Mouse (Mus musculus): ENCODE measurements around the gene Foxp4. TPM values are rescaled to one million over a fixed set of nuclear protein-coding genes. Genes with fewer than 3 reads are reported as not detected.

Gene Foxp4
- 10 to 100 TPM; 12.2 to 13.6 TPM for total RNA-seq (2021)
- long read RNA-seq, experiment 1, partial matches to known transcripts: 4 of 6 reads
- long read RNA-seq, experiment 1, other reads (novel, unspliced or antisense): 1 of 6 reads
- long read RNA-seq, experiment 2, partial matches to known transcripts: 4 of 5 reads
- long read RNA-seq, experiment 2, other reads (novel, unspliced or antisense): 1 of 5 reads

DNA sequence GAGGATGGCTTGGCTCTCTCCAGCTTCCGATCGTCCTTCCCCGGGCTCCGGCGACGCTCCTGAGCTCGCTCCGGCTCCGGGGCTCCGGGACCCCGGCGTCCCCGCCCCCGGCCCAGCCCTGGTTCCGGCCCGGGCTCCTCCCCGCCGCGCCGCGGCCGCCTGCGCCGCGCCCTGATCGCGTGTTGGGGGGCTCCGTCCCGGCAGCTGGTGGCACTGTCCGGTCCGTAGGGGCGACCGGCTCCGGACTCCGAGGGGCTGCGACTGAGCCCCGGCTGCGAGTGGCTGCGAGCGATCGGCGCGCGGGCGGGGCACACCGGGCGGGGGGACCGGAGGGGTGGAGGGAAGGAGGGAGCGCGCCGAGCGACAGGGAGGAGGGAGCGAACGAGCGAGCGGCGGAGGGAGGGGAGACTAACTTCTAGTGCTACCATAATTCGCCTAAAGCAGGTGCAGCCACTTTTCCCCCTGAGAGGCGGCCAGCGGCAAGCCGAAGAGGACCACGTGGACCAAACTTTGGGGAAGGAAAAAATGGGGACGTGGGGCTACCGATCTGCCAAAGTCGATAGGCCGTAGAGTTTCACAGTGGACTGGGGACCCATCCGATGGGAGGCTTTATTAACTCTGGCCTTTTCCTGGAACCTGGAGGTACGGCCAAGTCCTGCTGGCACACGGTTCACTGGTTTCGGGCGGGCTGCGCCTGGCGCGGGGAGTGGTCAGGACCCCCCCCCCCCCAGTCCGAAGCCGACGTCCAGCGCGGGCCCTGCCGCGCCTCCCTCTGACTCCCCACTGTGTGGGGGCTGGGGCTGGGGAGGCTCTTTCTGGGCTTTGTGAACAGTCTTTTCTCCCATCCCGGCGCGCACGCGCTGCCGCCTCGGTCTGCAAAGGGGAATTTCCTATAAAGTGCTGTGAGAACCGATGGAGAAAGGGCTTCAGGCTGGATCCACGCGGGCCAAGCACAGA is at the start of gene Foxp4:
Gene Foxp4 (minus strand): TSS at position 263 of the 957 bp plus-strand sequence.
- DNase-seq: peak; percentile 83 to 84
- intact Hi-C loops (cut with DNase I): loop anchor here (1.0 to 5.0 kb wide), 3 partner anchors 47 to 123 kb away; no protein-coding TSS in a partner anchor

DNA sequence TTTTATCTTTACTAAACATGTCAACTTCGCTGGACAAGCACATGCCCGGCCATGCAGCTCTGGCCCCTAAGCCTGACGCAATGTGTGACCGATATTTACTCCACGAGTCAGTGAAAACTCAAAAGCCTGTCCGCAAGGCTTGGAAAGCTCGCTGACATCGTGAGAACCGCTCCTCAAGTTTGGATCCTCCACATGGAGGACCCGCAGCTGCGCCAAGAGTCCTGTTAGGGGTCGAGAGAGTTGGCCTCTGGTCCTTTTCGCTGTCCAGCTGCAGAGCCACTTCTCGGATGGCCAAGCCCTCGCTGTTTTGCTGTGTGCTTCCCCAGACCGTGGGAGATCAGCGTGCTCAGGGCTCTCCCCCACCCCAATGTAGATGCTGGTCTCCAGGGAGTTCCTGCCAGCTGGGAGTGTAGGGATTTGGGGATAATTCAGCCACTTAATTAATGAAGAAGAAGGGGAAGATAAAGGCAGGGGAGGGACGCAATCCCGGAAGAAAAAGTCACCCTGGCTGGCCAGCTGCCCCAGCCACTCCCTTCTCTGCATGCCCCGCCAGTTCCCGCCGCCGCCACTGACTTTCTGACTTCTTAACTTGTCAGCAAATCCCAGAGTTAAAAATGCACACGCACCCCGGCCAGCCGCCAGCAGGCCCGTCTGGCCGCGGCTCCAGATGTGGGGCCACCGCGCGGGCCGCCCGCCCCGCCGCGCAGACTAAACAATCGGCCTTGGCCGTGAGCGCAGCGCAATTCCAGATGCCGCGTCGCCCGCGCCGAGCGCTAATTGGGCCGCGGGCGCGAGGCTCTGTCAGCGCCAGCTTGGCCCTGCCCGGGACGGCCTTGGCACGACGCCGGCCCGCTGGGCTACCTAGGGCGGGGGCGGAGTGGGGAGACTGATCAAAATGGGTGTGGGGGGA is 49.4 kb upstream of the Foxp4 start:
- DNase-seq: peak; percentile 78 to 81
- intact Hi-C loops (cut with DNase I): loop anchor here (5.0 kb wide), 1 partner anchor 63 kb away; the partner anchor contains the start of gene 1700122O11Rik

GRCm38 (mm10) chr17:47965885-47966505 is 41.5 kb upstream of the Foxp4 start:
- no peak for DNase-seq
- intact Hi-C loops (cut with DNase I): no loop called here

- intact Hi-C loops (cut with DNase I): no loop called here
- no peak for DNase-seq
Observed at GRCm38 (mm10) chr17:47958046-47958790, 33.8 kb upstream of the Foxp4 start.

DNA sequence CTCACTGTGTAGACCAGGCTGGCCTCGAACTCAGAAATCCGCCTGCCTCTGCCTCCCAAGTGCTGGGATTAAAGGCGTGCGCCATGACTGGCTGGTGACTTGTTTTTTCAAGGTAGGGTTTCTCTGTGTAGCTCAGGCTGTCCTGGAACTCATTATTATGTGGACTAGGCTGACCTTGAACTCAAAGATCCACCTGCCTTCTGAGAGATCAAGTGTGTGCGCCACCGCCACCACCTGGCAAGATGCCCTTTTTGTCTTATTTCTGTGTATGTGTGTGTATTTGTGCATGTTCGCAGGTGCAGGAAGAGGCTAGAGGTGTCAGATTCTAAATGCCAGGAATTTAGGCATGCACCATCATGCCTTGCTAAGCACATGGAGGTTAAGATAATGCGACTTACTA is 32.0 kb upstream of the Foxp4 start:
- intact Hi-C loops (cut with DNase I): no loop called here
- DNase-seq: no peak

GRCm38 (mm10) chr17:47955054-47955741 is 30.8 kb upstream of the Foxp4 start:
- intact Hi-C loops (cut with DNase I): no loop called here
- no peak for DNase-seq

DNA sequence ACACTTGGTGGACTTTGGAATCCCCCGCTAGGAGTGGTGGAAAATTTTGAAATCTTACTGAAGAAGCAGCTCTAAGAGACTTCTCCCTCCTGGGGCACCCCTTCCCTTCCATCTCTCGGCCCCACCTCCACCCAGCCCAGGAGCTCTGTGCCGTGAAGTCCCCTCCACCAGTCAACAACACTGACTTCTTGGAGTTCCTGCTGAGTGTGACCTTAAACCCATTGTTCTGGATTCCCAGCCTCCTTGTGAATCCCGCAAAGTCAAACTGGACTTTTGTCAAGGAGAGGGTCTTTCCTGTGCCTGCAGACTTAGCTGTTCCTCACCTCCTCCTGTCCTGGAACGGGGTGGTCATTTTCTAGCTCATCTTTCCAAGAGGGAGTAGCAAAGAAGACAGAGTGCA is 28.8 kb upstream of the Foxp4 start:
- intact Hi-C loops (cut with DNase I): no loop called here
- no peak for DNase-seq

GRCm38 (mm10) chr17:47952368-47953081 is 28.1 kb upstream of the Foxp4 start:
- intact Hi-C loops (cut with DNase I): no loop called here

GRCm38 (mm10) chr17:47951452-47951851 is 27.0 kb upstream of the Foxp4 start:
- intact Hi-C loops (cut with DNase I): no loop called here
- no peak for DNase-seq

More at GRCm38 (mm10) chr17:47952368-47953081, 28.1 kb upstream of the Foxp4 start:
- DNase-seq: no peak

- no peak for DNase-seq
- intact Hi-C loops (cut with DNase I): no loop called here
Observed at GRCm38 (mm10) chr17:47950831-47951230, 26.4 kb upstream of the Foxp4 start.

GRCm38 (mm10) chr17:47949441-47949840 is 25.0 kb upstream of the Foxp4 start:
- DNase-seq: no peak

DNA sequence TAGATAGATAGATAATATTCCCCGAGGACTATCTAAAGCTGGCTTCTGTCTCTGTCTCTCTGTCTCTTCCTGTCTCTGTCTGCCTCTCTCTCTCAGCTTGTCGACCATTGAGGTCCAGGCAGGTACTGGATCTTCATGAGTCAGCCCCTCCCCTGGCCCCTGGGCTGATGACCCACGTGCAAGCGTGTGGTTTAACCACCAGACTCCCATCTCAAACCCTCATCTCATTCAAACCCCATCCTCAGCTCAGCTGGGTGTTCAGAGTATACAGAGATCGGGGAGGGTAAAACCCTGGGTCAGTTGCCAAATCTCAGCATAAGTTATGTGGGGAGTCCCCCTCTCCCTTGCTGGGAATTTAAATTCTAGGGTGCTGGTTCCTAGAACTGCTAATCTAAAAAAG is 24.3 kb upstream of the Foxp4 start:
- intact Hi-C loops (cut with DNase I): no loop called here
- no peak for DNase-seq

More at GRCm38 (mm10) chr17:47949441-47949840, 25.0 kb upstream of the Foxp4 start:
- intact Hi-C loops (cut with DNase I): no loop called here

DNA sequence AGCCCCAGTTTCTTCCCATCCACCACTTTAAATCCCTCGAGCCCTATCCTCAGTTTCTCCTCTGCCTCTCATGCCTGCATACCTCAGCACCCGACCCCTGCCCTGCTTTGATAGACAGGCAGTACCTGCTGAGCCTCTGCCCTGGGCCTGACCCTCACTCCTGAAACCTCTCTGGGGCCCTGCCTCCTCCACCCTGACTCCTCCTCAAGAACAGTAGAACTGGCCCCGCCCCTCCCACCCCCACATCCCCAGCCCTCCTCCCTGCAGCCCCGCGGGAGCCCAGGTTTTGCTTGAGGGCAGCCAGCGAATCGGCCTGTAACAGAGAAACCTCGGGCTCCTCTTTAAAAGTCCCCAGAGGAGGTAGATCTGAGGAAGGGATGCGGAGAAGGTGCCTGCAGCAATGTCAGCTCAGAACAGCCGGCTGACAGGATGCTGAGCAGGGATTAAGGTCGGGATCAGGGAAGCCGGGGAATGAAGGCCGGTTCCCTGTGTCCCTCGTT is 22.5 kb upstream of the Foxp4 start:
- DNase-seq: no peak
- intact Hi-C loops (cut with DNase I): no loop called here

DNA sequence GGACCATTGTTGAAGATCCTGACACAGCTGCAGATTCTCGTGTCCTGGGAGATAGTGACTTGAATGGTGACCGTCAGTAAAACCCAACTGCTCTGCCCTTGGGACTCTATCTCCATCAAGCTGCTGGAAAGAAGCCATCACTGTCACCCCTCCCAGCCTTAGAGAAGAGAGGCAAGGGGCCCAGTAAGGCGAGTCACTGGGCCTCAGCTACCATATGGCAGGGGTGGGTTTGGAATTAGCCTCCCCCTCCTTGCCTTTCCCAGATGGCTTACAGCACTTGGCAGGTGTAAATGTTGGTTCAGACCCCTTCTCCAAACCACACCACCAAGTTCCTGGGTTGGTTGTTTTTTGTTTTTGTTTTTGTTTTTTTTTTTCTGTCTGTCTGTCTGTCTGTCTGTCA is 21.7 kb upstream of the Foxp4 start:
- intact Hi-C loops (cut with DNase I): no loop called here
- no peak for DNase-seq

DNA sequence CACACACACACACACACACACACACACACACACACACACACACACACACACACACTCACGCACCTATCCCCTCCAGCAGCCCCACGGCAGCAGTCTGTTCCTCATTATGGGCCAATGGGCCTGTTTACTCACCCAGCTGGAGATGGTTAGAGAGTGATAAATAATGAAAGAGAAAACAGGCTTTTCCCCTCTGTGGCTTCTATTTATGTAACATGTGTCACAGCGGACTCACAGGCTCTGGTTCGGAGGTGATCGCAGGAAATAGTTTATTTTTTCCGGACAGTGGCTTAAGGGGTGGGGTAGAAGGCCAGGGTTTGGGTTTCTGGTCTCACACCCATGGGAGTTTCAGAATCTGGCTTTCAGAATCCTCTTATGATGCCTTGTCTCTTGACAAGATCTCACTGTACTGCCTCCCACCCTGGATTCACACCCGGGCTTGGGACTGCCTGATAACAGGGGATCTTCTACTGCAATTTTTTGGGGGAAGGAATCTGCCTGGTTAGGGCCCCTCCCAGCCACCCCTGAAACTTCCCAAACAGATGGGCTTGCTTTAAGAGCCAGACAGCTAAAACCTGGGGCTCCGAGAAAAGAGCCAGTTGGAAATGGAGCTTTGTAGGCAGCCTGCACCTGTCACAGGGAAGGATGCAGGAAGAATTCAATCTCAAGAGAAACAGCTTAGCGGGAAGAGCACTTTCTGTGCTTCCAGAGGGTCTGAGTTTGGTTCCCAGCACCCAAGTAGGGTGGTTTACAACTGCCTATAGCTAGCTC is 18.8 kb upstream of the Foxp4 start:
- no peak for DNase-seq
- intact Hi-C loops (cut with DNase I): no loop called here

GRCm38 (mm10) chr17:47942008-47942407 is 17.6 kb upstream of the Foxp4 start:
- intact Hi-C loops (cut with DNase I): no loop called here
- DNase-seq: no peak

- intact Hi-C loops (cut with DNase I): no loop called here
Observed at GRCm38 (mm10) chr17:47938839-47939238, 14.4 kb upstream of the Foxp4 start.

More at GRCm38 (mm10) chr17:47938839-47939238, 14.4 kb upstream of the Foxp4 start:
- no peak for DNase-seq
